Mouse (Mus musculus) splenic B cell, adult 2 months (primary cell): ENCODE measurements around the gene Lrrfip2.
A peak's percentile ranks its signal among the peaks of the same experiment; 100 is the strongest.

Experiments used
- DNase-seq: peaks from one replicate; pipeline ENCODE4 v3.0.0-alpha.2; 2011; ENCODE audit warnings: low read depth, low spot score
- H3K27me3 ChIP-seq: 2 replicates; pipeline ENCODE4 v1.6.1; 2012; ENCODE audit warnings: mild to moderate bottlenecking, low read length, moderate library complexity, mixed read lengths; ENCODE audit not compliant: control insufficient read depth, poor library complexity, insufficient read depth, severe bottlenecking
- H3K36me3 ChIP-seq: 2 replicates; pipeline ENCODE4 v1.6.1; 2012; ENCODE audit warnings: mild to moderate bottlenecking, low read length, moderate library complexity, mixed read lengths; ENCODE audit not compliant: control insufficient read depth, poor library complexity, insufficient read depth, severe bottlenecking

Gene Lrrfip2

GRCm38 (mm10) chr9:111247682-111248246 lies 130.4 kb downstream of the Lrrfip2 start:
- Histone ChIP-seq H3K36me3 (peaks cover 14% of the 10 kb centered on the region), H3K27me3 (no peaks in the 10 kb centered on the region)
- DNase-seq: peak; percentile 31

DNA sequence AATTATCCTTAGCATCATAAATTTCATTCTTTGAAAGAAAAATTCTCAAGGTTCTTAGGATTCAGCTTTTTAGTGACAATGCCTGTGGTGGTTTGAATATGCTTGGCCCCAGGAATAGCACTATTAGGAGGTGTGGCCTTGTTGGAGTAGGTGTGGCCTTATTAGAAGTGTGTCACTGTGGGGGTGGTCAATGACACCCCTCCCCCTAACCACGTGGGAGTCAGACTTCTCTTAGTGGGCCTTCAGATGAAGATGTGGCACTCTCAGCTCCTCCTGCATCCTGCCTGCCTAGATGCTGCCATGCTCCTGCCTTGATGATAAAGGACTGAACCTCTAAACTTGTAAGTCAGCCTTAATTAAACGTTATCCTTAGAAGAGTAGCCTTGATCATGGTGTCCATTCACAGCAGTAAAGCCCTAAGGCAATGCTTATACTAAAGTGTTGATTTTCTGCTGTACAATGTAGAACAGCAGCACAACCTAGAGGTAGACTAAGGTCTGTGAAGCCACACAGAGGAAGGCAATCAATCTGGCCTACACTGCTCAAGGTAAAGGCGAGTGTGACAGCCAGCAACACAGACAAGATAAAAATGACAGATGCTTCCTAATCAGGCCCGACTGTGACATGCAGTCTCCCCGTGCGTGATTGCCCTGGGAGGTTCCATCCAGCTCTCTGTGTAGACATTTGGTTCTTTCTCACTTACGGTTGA lies 134.9 kb downstream of the Lrrfip2 start:
- peaks cover 15% of the 10 kb centered on the region; the same call in 1 of the 2 replicates for H3K36me3 ChIP-seq
- no peak for DNase-seq
- H3K27me3 ChIP-seq: no peaks in the 10 kb centered on the region

DNA sequence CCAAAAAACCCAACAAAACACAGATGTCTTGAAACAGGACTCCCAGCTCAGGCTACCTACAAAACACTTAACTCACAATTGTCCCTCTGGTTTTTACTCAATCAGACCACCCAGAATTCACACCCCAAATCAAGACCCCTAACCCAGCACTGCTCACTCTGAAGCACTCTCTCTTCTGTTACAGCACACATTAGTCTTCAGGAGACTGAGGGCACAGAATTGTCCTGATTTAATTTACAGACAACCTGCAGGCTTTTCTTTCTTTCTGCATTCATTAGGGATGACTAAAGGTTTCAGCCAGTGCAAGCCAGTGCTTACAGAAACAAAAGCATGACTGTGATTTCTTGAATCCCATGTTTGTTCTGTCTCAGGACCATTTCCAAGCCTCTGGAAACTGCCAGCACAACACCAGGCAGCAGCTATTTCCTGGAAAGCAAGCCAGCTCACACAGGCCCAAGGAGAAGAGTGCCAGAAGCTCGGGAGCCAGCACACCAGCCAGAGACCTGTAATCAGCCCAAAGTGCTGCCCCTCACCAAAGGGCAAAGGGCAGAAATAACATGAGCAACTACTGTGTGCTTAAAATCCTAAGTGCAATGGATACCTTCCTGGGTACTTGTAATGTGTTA lies 143.1 kb downstream of the Lrrfip2 start:
- Histone ChIP-seq H3K36me3 (peaks cover 9% of the 10 kb centered on the region), H3K27me3 (no peaks in the 10 kb centered on the region)
- no peak for DNase-seq

DNA sequence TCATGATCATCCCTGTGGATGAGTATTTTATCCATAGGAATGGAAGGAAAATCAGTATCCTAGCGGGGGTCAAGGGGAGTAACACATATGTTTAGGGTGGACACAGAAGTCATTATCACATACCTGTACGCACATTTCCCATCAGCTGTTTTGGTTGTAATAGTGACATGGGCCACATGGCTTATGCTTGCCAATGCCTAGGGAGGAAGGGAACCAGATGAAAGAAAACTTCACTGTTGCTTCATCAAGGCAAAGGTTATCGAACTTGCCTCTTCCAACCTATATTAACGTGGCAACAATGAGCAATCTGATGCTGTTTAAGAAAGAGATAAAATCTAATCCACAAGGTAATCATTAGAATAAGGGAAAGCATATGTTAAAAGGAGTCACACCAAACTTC lies 144.0 kb downstream of the Lrrfip2 start:
- no peaks in the 10 kb centered on the region for H3K27me3 ChIP-seq
- peaks cover 9% of the 10 kb centered on the region for H3K36me3 ChIP-seq
- DNase-seq: no peak

DNA sequence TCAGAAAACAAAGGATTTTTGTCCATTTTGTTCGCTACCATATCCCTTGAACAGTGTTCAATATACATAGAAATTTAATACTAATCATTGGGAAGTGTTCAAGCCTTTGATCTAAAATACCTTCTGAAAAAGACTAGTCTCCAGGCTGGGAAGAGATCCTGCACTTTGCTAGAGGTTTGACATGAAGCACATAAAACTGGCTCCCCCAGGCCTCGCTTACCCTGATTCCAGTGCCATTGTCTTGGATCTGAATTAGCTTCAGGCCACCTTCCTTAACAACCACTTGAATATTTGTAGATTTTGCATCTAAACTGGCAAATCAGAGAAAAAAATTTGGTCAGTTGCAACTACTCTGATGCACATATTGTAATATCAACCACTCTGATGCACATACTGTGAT lies 150.6 kb downstream of the Lrrfip2 start:
- Histone ChIP-seq H3K36me3 (peaks cover 3% of the 10 kb centered on the region; the same call in 1 of the 2 replicates), H3K27me3 (no peaks in the 10 kb centered on the region)
- DNase-seq: no peak

DNA sequence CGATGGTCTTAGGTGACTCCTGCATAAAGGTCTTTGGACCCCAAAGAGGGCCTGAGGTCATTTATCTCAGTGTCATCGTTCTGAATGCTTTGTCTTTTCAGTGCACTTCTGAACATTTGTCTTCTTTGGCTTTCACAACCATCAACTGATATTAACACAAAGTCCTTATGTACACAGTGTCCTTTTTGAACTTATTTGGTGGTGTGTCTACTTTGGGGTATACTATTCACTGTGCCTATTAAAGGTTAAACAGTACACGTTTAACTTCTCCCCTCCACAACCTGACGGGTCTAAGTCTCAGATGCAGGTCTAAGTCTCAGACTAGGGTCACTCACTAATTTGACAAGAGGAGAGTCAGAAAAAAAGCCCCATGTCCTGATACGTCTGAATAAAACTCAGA lies 153.2 kb downstream of the Lrrfip2 start:
- peaks cover 3% of the 10 kb centered on the region; the same call in 1 of the 2 replicates for H3K36me3 ChIP-seq
- DNase-seq: no peak
- H3K27me3 ChIP-seq: no peaks in the 10 kb centered on the region

DNA sequence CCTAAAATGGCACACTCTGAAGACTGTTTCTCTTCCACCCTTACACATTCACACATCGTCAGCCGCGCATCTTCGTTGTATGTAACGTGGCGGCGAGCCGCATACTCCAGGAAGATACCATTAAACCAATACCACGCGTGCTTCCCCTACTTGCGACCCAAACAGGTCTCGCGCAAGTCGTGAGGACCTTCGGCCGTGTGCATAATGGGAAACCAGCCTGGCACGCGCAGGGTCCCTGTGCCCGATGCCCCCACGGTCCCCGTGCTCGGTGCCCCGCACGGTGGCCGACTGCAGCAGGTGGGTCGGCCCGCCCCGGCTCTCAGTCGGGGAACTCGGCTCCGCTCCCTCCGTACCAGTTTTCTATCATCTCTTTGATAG lies 153.7 kb downstream of the Lrrfip2 start:
- Histone ChIP-seq H3K36me3 (peaks cover 3% of the 10 kb centered on the region; the same call in 1 of the 2 replicates), H3K27me3 (no peaks in the 10 kb centered on the region)
- no peak for DNase-seq

- H3K27me3 ChIP-seq: no peaks in the 10 kb centered on the region
- peak; percentile 100 for DNase-seq
- H3K36me3 ChIP-seq: peaks cover 3% of the 10 kb centered on the region; the same call in 1 of the 2 replicates
Observed at GRCm38 (mm10) chr9:111271434-111272160, 154.2 kb downstream of the Lrrfip2 start, which contains the start of the genes Mlh1 and Epm2aip1. Mlh1 (minus strand) TSS chr9:111271791. Epm2aip1 (plus strand) TSS chr9:111271929.

GRCm38 (mm10) chr9:111272356-111272755 lies 155.0 kb downstream of the Lrrfip2 start:
- DNase-seq: no peak
- H3K36me3 ChIP-seq: peaks cover 3% of the 10 kb centered on the region; the same call in 1 of the 2 replicates
- no peaks in the 10 kb centered on the region for H3K27me3 ChIP-seq

DNA sequence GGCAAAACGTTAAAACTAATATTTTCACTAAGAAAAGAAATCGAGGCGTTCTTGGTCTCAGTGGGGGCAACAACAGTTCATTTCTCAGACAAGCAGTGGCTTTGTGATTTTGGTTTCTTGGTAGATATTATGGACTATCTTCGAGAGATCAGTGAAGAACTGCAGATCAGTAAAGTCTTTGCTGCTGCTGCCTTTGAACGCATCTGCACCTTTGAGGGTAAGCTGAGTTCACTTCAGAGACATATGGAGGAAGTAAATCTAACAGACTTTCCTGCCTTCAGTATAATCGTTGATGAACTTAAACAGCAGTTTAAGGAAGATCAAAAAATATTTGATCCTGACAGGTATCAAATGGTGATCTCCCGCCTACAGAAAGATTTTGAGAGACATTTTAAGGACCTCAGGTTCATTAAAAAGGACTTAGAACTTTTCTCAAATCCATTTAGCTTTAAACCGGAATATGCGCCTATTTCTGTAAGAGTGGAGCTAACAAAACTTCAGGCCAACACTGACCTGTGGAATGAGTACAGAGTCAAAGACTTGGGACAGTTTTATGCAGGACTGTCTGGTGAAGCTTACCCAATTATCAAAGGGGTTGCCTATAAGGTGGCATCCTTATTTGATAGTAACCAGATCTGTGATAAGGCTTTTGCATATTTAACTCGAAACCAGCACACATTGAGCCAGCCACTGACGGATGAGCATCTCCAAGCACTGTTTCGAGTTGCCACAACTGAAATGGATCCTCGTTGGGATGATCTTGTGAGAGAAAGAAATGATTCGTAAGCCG lies 155.8 kb downstream of the Lrrfip2 start:
- H3K27me3 ChIP-seq: no peaks in the 10 kb centered on the region
- H3K36me3 ChIP-seq: no peaks in the 10 kb centered on the region

GRCm38 (mm10) chr9:111273958-111274357 lies 156.6 kb downstream of the Lrrfip2 start:
- no peaks in the 10 kb centered on the region for H3K27me3 ChIP-seq
- DNase-seq: no peak
- no peaks in the 10 kb centered on the region; the same call in 1 of the 2 replicates for H3K36me3 ChIP-seq

More for the DNA sequence above, 155.8 kb downstream of the Lrrfip2 start:
- no peak for DNase-seq

DNA sequence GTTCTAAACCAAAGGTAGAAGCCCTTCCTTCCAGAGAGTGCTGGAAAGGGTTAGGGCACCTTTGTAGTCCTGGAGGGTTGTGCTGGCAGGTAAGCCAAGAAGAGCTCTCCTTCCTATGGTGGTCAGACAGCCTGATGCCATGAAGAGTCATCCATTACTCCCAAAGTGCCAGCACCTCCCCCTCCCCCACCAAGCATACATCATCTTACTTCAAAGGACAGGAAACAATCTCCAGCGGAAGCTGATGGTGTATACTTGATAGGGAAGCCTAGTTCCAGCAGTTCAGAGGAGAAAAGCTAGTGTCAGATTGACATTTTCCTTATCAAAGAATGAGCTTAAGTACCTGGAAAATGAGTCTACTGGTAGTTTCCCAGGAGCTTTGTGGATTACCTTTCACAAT lies 157.8 kb downstream of the Lrrfip2 start:
- no peak for DNase-seq
- no peaks in the 10 kb centered on the region for H3K27me3 ChIP-seq
- peaks cover 2% of the 10 kb centered on the region; the same call in 1 of the 2 replicates for H3K36me3 ChIP-seq
